Mouse (Mus musculus) common myeloid progenitor, adult 5-6 weeks (primary cell): ENCODE measurements at regions not wholly inside any gene's neighbourhood (a gene's known extent, or its start where the extent isn't known, plus 50 kb on each side); places are given as distances from the start of the nearest gene placed in this dataset.
"Not testable (repeated sequence)": the region's sequence is repeated elsewhere in the genome, so short reads cannot be mapped to it uniquely, and the experiment has no call there.

Source experiments
- ATAC-seq: replicated peaks from 2 replicates; pipeline ENCODE4 v1.8.0; 2016; ENCODE audit warnings: low read depth, mild to moderate bottlenecking, moderate TSS enrichment, inconsistent platforms; ENCODE audit not compliant: poor library complexity, severe bottlenecking

DNA sequence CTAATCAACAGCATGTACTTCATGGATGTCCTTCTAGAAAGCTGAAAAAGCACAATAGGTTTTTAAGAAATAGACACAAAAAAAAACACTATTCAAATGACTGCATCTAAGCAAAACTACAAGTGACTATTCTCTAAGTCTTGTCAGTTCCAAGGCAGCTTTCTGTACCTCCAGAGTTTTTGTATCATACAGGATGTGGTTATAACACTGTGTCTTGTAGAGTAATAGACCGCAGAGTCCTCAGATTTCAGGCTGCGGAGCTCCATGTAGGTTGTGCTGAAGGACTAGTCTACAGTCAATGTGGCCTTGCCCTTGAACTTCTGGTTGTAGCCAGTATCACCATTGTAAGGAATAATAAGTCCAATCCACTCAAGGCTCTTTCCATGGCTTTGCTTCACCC lies 1137.7 kb upstream of the Zfp386 start:
- 0 out of 2 replicates have a peak, but pooled peaks have one; percentile 54 for ATAC-seq

DNA sequence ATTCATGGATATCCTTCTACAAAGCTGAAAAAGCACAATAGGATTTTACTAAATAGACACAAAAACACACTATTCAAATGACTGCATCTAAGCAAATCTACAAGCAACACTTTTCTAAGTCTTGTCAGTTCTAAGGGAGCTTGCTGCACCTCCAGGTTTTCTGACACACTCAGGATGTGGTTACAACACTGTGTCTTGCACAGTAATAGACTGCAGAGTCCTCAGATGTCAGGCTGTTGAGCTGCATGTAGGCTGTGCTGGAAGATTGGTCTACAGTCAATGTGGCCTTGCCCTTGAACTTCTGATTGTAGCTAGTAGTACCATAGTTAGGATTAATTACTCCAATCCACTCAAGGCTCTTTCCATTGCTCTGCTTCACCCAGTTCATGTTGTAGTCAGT lies 1133.1 kb upstream of the Zfp386 start:
- ATAC-seq: not testable (repeated sequence)

DNA sequence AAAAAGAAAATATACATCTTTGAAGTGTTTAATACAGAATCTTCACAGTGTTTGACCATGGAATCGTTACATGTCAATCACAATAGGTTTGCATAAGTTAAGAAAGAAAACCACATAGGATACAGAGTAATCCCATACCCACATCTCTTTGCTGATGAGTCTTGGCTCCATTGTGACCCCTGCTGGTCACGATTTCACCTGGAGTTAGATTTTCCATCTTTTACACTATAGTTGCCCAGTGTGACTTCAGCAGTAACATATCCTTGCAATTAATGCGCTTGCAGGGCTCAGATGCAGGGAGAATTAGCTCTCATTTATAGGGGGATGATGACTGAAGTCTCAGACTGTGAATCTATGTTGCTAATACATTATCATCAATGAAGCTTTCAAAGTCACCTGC lies 1119.8 kb upstream of the Zfp386 start:
- no peak for ATAC-seq

DNA sequence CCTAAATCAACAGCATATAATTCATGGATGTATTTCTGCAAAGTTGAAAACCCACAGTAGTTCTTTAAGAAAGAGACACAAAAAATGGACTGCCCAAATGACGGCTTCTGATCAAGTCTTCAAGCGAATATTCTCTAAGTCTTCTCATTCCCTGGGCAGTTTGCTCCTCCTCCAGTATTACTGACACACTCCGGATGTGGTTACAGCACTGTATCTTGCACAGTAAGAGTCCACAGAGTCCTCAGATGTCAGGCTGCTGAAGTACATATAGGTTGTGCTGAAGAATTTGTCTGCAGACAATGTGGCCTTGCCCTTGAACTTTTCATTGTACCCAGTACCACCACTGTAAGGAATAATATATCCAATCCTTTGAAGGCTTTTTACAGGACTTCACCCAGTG lies 1115.4 kb upstream of the Zfp386 start:
- ATAC-seq: peak; percentile 93

DNA sequence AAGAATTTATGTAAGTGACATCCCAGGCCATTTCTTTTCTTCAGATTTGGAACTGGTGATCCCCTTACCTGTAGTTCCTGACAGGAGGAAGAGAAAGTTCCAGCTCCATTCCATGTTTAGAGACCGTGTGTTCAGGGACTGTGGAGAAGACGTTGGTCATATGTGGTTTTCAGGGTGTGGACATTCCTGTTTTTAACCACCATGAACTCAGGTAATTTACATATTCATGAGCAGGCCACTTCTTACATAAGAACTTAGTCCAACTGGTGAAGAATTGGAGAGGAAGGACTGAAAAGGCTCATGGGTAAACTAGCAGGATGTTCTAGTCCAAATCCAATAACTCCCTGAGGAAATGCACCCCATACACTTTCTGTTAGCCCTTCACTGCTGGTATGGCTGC lies 1114.9 kb upstream of the Zfp386 start:
- ATAC-seq: 0 out of 2 replicates have a peak, but pooled peaks have one; percentile 25

DNA sequence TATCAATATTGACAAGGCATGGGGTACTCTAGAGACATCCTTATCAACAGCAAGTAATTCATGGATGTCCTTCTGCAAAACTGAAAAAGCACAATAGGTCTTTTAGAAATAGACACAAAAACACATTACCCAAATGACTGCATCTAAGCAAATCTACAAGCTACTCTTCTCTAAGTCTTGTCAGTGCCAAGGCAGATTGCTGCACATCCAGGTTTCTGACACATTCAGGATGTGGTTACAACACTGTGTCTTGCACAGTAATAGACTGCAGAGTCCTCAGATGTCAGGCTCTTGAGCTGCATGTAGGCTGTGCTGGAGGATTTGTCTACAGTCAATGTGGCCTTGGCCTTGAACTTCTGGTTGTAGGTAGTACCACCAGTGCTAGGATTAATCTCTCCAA lies 1110.7 kb upstream of the Zfp386 start:
- 0 out of 2 replicates have a peak, but pooled peaks have one; percentile 49 for ATAC-seq

DNA sequence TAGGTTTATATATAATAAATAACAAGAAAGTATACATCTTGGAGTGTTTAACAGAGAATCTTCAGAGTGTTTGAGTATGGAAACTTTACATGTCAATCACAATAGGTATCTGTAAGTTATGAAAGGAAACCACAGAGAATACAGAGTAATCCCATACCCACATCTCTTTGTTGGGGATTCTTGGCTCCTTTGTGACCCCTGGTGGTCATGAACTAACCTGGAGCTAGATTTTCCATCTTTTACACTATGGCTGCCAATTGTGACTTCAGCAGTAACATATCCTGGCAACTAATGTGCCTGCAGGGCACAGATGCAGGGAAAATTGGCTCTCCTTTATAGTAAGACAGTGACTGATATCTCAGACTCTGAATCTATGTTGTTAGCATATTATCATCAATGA lies 1107.9 kb upstream of the Zfp386 start:
- peak; percentile 58; the same call in 1 of the 2 replicates for ATAC-seq

DNA sequence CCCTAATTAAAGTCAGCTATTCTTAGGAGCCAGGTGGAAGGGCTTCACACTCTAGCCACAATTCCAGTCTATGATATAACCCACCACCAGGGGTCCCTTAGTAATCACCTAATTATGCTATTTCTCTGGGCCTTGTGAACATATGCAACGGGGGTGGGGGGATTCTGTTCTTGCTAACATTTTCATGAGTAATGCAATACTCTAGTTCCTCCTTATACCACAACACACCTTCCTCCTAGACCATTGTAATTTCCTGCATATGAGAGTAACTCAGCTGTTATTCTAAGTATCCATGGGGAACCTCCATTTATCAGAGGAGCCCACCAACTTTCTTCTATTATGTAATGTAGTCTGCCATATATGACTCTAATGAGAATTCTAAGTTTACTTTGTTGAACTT lies 1085.4 kb upstream of the Zfp386 start:
- no peak for ATAC-seq

DNA sequence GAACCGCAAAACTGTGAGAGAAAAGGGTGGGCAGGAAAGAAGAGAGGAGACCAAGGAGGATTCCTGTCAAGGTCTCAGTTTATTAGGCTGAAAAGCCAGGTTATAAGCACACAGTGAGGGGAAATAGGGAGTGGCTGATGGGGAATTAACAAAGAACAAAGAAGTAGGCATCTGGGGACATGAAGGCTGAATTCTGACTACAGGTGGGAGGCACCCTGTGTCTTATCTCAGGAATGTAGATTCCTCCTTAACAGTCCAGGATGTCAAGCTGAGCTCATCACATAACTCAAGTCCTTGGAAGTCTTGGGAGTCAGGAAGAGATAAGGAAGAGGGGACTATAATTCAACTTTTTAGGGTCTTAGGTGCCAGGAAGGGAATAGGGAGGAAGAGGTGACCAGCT lies 1083.3 kb upstream of the Zfp386 start:
- not testable (repeated sequence) for ATAC-seq

DNA sequence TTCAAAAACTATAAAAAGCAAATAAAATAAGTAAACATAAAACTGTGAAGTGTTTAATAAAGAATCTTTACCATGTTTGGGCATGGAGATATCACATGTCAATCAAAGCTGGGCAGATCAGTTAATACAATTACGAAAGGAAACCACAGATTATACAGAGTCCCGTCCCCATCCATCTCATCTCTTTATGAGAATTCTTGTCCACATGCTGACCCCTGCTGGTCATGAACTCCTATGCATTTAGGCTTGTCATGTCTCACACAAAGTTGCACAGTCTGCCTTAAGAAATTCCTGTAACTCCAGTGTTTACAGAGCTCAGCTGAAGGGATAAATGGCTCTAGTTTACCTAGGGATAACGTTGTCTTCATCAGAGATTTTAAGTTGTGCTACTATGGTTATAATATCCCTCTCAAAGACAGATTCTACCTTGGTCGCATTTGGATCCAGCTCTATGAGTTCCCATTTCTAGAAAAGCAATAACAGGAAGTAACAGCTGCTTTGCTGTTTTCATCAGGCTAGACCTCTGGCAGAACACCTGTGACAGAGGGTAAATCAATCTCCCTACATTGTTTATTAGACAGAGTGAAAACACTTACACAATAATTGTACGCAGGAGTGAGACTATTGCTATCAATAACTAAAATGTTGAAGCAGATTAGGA lies 1065.9 kb upstream of the Zfp386 start:
- peak; percentile 92 for ATAC-seq

DNA sequence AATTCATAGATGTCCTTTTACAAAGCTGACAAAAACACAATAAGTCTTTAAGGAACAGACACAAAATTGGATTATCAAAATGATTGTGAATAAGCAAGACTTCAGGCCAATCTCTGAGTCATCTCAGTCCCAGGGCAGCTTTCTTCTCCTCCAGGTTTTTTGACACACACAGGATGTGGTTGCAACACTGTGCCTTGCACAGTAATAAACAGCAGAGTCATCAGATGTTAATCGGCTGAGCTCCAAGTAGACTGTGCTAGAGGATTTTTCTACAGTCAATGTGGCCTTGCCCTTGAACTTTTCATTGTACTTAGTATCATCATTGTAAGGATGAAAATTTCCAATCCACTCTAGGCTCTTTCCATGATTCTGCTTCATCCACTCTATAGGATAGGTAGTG lies 1056.6 kb upstream of the Zfp386 start:
- peak; percentile 100 for ATAC-seq

DNA sequence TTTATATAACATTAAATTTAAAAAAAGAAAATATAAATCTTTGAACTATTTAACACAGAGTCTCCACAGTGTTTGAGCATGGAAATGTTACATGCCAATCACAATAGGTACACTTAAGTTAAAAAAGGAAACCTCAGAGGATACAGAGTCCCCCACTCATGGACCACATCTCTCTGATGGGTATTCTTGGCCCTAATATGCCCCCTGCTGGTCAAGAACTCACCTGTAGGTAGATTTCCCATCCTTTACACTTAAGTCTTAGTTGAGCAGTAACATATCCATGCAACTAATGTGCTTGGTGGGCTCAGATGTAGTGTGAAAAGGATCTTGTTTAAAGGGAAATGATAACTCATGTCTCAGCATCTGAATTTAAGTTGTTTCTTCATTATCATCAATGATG lies 1050.7 kb upstream of the Zfp386 start:
- ATAC-seq: peak; percentile 73; the same call in 1 of the 2 replicates

DNA sequence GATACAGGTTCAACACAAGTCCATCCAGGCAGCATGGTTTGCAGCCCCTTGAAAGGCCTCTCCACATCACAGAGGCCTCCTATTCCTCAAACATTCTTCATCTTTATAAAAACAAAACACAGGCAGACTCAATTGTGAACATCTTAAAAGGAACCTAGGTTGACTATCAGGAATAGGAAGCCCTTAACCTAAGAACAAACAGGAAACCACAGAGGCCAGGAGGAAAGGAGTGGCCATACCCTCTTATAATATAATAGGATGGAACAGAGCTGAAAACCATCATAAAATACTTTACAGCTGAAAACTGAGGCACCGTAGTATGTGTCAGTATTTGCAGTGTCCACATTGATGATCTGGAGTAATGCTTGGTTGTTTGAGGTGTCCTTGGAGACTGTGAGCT lies 1044.4 kb upstream of the Zfp386 start:
- peak; percentile 60; the same call in 1 of the 2 replicates for ATAC-seq

DNA sequence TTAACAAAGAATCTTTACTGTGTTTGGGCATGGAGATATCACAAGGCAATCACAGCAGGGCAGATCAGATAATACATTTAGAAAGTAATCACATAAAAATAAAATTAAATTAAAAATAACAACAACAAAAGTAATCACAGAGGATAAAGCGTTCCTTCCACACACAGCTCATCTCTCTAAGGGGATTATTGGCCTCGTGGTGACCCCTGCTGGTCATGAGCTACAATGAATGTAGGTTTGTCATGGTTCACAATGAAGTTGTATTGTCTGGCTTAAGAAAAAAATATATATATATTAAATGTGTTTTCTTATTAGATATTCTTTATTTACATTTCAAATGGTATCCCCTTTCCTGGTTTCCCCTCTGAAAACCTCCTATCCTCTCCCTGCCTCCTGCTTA lies 1039.1 kb upstream of the Zfp386 start:
- ATAC-seq: peak; percentile 74

DNA sequence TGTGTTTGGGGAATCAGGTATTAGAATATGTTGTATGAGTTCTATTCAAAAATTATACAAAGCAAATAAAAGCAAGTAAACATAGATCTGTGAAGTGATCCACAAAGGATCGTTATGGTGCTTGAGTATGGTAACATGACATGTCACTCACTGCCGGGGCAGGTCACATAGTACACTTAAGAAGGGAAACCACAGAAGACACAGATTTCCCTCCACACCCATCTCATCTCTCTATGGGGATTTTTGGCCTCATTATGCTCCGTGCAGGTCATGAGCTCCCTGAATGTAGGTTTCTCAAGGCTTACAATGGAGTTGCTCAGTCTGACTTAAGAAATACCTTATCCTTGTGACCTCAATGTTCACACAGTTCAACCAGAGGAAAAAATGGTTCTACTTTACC lies 1034.8 kb upstream of the Zfp386 start:
- no peak for ATAC-seq

DNA sequence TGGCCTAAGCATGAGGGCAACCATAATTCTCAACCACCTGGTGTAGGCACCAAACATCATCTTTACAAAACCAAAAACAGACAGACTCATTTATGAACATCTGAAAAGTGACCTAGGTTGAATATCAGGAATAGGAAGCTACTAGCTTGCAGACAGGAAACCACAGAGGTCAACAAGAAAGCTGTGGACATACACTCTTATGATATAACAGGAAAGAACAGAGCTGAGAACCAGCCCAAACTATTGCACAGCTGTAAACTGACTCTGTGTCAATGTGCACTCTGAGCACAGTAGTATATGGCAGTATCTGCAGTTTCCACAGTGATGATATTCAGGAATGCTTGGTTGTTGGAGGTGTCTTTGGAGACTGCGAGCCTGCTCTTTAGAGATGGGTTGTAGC lies 1023.8 kb upstream of the Zfp386 start:
- ATAC-seq: peak; percentile 90

DNA sequence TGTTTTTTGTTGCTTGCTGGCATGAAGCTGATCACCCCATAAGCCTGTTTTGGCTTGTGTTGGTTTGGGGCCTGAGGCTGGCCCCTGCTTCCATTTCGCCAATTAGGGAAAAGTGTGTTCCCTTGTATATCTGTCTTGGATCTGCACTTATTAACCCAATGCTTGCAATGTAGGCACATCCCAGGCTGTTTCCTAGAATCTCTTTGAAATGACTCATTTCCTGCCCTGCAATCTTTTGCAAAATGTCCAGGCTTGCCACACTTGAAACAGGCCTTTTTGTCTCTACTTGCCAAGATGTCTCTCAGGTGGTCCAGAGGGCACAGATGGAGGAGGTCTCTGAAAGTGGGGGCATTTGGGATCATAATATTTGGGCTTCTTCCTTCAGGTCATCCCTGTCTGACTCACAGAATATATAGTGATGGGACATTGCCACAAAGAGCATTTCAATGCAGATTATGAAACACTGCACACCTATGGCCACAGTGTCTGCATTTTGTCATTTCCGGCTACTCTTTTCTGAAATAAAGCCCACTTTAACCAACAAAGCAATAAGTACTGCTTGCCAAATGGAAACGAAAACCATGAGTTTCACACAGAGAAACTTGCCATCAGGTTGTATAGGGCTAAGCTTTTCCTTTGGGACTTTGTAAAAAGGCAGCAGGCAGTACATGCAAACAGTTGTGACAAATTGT lies 1012.9 kb upstream of the Zfp386 start:
- ATAC-seq: no peak

DNA sequence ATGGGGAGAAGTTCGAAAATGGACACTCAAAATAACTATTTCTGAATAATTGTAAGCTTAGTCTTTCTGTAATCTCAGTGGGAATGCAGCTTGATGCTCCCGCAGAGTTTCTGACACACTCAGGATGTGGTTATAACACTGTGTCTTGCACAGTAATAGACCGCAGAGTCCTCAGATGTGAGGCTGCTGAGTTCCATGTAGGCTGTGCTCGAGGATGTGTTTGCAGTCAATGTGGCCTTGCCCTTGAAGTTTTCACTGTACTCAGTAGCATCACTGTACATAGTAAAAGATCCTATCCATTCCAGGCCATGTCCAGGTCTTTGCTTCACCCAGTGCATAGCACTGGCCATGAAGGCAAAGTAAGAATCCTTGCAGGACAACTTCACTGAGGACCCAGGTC lies 992.4 kb upstream of the Zfp386 start:
- ATAC-seq: peak; percentile 15; the same call in 1 of the 2 replicates

DNA sequence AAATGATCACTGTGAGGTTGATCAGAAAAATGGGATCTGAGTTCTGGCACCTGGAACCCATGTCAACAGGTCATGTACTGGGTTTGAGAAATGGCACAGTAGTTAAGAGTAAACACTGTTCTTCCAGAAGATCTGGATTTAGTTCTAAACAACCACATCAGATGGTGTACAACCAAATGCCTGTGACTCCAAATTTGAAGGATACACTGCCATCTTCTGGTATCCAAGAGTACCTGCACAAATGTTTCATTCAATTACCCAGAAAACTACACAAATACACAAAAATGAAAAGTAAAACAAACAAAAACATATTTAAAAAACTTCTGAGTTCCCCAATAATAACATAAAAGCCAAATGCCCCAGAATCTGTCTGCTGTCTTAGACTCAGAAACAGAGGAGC lies 987.6 kb upstream of the Zfp386 start:
- peak; percentile 71; the same call in 1 of the 2 replicates for ATAC-seq

DNA sequence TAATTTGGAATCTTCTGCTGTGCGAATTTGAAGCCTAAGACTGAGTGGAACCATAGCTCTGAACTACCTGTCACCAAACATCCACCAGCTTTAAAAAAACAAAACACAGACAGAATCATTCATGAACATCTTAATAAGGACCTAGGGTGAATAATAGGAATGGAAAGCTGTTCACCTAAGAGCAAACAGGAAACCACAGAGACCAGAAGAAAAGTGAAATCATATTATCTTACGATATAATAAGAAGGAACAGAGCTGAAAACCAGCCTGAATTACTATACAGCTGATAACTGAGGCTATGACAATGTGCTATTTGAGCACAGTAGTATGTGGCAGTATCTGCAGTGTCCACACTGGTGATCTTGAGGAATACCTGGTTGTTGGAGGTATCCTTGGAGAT lies 980.3 kb upstream of the Zfp386 start:
- no peak for ATAC-seq

DNA sequence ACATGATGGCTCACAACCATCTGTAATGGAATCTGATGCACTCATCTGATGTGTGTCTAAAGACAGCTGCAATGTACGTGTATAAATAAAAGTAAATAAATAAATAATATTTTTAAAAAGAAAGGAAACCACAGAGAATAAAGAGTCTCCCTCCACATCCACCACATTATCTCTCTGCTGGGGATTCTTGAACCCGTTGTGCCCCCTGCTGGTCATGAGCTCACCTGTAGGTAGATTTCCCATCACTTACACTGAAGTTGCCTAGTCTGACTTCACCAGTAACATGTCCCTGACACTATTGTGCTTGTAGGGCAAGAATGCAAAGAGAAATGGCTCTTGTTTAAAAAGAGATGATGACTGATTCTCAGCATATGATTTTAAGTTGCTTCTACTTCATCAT lies 956.1 kb upstream of the Zfp386 start:
- peak; percentile 56; the same call in 1 of the 2 replicates for ATAC-seq

DNA sequence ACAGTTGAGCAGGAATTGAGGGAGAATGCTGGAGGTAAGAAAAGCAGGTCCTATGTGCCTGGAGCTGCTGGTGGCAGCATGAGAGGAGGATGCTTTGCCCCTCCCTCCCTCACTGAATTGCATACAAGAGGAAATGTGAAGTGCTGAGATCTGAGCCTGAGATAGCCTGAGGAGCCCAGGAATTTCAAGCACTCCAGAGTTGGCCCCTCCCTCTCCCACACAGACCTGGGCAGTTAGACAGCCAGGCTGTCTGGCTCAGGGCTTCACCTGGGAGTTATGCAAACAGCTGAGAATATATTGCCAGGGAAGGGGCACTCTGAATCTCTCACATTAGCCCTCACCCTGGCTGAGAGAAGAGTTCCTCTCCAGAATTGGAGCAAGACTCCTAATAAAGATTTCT lies 937.8 kb upstream of the Zfp386 start:
- no peak for ATAC-seq
